Mouse (Mus musculus) lung, postnatal 0 days (tissue): ENCODE results near the gene Ccdc134.

Experiments used
- CTCF ChIP-seq: IDR thresholded peaks from 2 replicates; pipeline ENCODE4 v1.5.1; 2016; ENCODE audit warnings: antibody characterized with exemption, mild to moderate bottlenecking
- EP300 ChIP-seq: IDR thresholded peaks from 2 replicates; pipeline ENCODE4 v1.6.1; 2016; ENCODE audit warnings: antibody characterized with exemption, mild to moderate bottlenecking, control low read depth

DNA sequence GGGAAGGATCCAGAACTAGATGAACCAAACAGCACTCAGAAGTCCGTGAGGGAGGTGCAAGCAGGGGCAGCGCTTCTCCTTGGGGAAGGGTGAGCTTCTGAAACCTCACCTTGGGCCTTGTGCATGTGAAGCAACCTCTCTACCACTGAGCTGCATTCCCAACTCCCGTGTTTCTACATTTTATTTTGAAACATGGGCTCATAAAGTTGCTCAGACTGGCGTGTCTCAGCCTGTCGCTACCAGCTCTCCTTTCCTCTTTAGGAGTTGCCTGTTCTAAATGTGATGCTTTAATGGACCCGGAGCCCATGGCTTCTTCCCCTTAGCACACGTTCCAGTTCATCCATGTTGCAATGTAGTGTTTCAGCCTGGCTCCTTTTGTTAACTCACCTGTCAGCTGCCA, 24.7 kb downstream of the Ccdc134 start:
- TF ChIP-seq CTCF (no peak), EP300 (no peak)
